In the genomic region with DNA sequence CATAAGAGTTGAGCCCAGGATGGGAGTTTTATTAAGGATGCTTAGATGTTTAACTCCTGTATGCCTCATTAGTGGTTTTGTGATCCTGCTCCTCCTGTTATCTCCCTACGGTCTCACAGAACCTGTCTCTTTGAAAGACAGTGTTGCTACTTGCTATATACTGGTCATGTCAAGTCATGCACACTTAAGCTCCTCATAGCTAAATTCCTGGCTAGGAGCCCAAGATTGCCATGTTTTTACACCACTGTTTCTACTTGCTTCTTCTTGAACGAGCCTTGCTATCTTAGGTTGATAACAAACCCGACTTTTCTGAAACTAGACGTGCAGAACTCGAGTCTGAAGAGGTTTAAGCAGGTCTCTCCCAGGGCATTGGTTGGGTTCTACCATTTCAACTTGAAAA, we compare ENCODE assay signal across 19 mouse cellular contexts.
"Had no signal": no experiment of that assay in that cellular context is flagged by ENCODE, and none has a peak within 500 bp of the region (broad histone marks: within the 10 kb centered on the region; RNA-seq: fewer than 3 reads in every experiment).

No protein-coding gene starts in this region.

- H3K9ac ChIP-seq: limb, embryonic 13.5 days; liver, embryonic 13.5 days; lung, embryonic 14.5 days; neural tube, embryonic 12.5 days; neural tube, embryonic 15.5 days; stomach, embryonic 15.5 days had no signal

- H3K36me3 ChIP-seq: limb, embryonic 13.5 days; liver, embryonic 13.5 days; neural tube, embryonic 12.5 days; neural tube, embryonic 15.5 days; stomach, embryonic 15.5 days had no signal

- H3K27ac ChIP-seq: limb, embryonic 13.5 days; liver, embryonic 13.5 days; macrophage; neural tube, embryonic 12.5 days; neural tube, embryonic 15.5 days; stomach, embryonic 15.5 days had no signal

- H3K4me2 ChIP-seq: limb, embryonic 13.5 days; liver, embryonic 13.5 days; lung, embryonic 14.5 days; neural tube, embryonic 12.5 days; neural tube, embryonic 15.5 days; stomach, embryonic 15.5 days had no signal

- H3K4me3 ChIP-seq: limb, embryonic 13.5 days; liver, embryonic 13.5 days; neural tube, embryonic 12.5 days; neural tube, embryonic 15.5 days; stomach, embryonic 15.5 days had no signal

- ATAC-seq: intestine, embryonic 16.5 days had no signal

- DNase-seq: kidney, adult 18-20 months; kidney, adult 9 months; kidney, postnatal 14 days; kidney, postnatal 4 days; left cerebral cortex, postnatal 4 days; liver, embryonic 13.5 days; lung, embryonic 14.5 days; lung, postnatal 14 days; midbrain, embryonic 14.5 days; retina, postnatal 1 day; right cerebral cortex, postnatal 25 days; spleen, adult 18-20 months; thymus, postnatal 25 days had no signal

- H3K27me3 ChIP-seq: limb, embryonic 13.5 days; liver, embryonic 13.5 days; neural tube, embryonic 12.5 days; neural tube, embryonic 15.5 days; stomach, embryonic 15.5 days had no signal

- H3K9me3 ChIP-seq: limb, embryonic 13.5 days; liver, embryonic 13.5 days; neural tube, embryonic 12.5 days; neural tube, embryonic 15.5 days; stomach, embryonic 15.5 days had no signal

- H3K4me1 ChIP-seq: limb, embryonic 13.5 days; liver, embryonic 13.5 days; neural tube, embryonic 12.5 days; neural tube, embryonic 15.5 days; stomach, embryonic 15.5 days had no signal
